Mouse (Mus musculus) spleen, adult 2 months (tissue): ENCODE results near the gene Col18a1. TPM values are rescaled to one million over a fixed set of nuclear protein-coding genes. Genes with fewer than 3 reads are reported as not detected.

Experiments used
- DNase-seq, 2 experiments: peaks; one replicate each; pipeline versions ENCODE4 v3.0.0 to v3.0.0-alpha.2; 2012 to 2021; ENCODE audit warnings: low spot score in 2 of 2, low read depth in 1 of 2
- H3K27ac ChIP-seq: fragments of 200-500 bp; 2 replicates; pipeline ENCODE4 v1.5.1; 2012; ENCODE audit warnings: low read length, inconsistent platforms; ENCODE audit not compliant: insufficient read depth
- H3K27me3 ChIP-seq: fragments of 200-500 bp; 2 replicates; pipeline ENCODE4 v1.6.1; 2012; ENCODE audit warnings: mild to moderate bottlenecking, moderate library complexity, low read length, inconsistent platforms; ENCODE audit not compliant: control insufficient read depth, insufficient read depth
- H3K36me3 ChIP-seq: fragments of 200-500 bp; 2 replicates; pipeline ENCODE4 v1.6.1; 2012; ENCODE audit warnings: mild to moderate bottlenecking, low read length, inconsistent platforms; ENCODE audit not compliant: control insufficient read depth, insufficient read depth
- H3K4me1 ChIP-seq: fragments of 200-500 bp; 2 replicates; pipeline ENCODE4 v1.6.1; 2011; ENCODE audit warnings: inconsistent platforms; ENCODE audit not compliant: control insufficient read depth, insufficient read depth, insufficient read length
- H3K4me3 ChIP-seq: fragments of 200-500 bp; 2 replicates; pipeline ENCODE4 v1.5.1; 2011; ENCODE audit warnings: mild to moderate bottlenecking, inconsistent platforms; ENCODE audit not compliant: insufficient read depth, insufficient read length; ENCODE audit errors: extremely low read depth
- CTCF ChIP-seq: fragments of 200-500 bp; IDR thresholded peaks from 2 replicates; pipeline ENCODE4 v1.5.1; 2011; ENCODE audit warnings: mild to moderate bottlenecking, inconsistent platforms; ENCODE audit not compliant: insufficient read depth, insufficient read length, insufficient replicate concordance; ENCODE audit errors: extremely low read depth
- POLR2A ChIP-seq: fragments of 200-500 bp; IDR thresholded peaks from 2 replicates; pipeline ENCODE4 v1.6.1; 2011; ENCODE audit warnings: low read depth, low read length, inconsistent platforms
- WGBS: fragments of 180-500 bp; shearing (Covaris S2); methylation state at CpG from one replicate; pipeline ENCODE4 v1.1.7; 2018; 5-methylcytosine and 5-hydroxymethylcytosine counted together
- polyA plus RNA-seq: library from polyadenylated mRNA; depleted of rRNA; stranded (reverse); fragments of >200 nt; gene quantifications from 2 replicates; pipeline ENCODE4 v1.2.3, GENCODE M21; 2012

Col18a1 gene
- polyA plus RNA-seq, 1 experiment, result 15.0 TPM

DNA sequence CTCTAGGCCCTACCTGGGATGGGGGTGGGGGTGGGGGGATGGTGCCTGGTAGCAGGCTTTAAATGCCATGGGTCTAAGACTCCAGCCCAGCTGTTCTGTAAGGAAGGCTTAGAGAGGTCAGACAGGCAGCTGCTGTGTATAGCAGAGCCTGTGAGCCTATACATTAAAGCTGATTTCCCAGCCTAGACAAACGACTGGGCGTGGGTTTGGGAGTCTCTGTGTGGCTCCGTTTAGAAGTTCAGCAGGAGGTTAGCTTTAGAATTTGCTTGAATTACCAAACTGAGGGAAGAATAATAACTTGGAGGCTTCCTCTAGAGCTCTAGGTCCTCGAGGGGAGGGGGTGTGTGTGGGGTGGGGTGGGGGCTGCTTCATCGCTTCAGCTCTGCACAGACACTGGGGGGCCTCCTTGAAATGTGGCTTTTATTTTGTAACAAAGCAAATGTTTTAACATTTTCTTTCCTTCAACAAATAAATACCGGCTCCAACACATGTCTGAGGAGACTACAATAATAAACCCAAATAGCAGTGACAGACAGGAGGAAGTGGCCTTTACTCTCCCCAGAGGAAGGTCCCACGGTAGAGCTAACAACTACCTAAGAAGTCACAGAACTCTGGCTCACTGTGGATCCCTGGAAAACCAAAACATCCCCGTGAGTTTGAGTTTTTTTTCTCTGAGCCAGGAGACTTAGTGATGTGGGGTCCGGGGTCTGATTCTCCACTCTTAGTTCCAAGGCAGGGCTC is 31.3 kb upstream of the Col18a1 start:
- Histone ChIP-seq H3K36me3 (no peaks in the 10 kb centered on the region), H3K4me1 (no peaks in the 10 kb centered on the region), H3K27ac (no peak overlapping the region), H3K4me3 (no peak overlapping the region), H3K27me3 (no peaks in the 10 kb centered on the region)
- TF ChIP-seq POLR2A, result no peak
- TF ChIP-seq CTCF, result no peak
- WGBS, result 42% methylated on average over 9 of the region's 9 CpGs
- no peak for DNase-seq

DNA sequence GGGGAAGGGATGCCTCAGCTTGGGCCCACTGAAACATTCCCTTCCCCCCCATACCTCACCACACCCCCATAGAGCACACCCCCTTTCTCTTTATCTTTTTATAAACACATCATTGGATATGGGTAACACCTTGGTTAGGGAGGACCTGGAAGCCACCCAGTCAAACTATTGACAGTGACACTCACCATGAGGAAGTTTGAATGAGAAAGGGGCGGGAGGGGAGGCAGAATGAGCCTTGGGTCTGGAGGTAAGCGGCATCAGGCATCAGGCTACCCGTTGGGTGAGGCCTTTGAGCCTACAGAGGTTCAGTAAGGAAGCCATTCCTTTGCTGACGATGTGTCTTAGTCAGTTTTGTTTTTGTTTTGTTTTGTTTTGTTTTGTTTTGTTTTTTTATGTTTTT is 30.3 kb upstream of the Col18a1 start:
- no peak for TF ChIP-seq CTCF
- TF ChIP-seq POLR2A, result no peak
- no peak overlapping the region for H3K4me3 ChIP-seq
- H3K27ac ChIP-seq, result no peak overlapping the region
- DNase-seq, result no peak
- no peaks in the 10 kb centered on the region for H3K4me1 ChIP-seq
- no peaks in the 10 kb centered on the region for H3K27me3 ChIP-seq
- WGBS, result 94% methylated on average over 4 of the region's 4 CpGs
- H3K36me3 ChIP-seq, result no peaks in the 10 kb centered on the region

DNA sequence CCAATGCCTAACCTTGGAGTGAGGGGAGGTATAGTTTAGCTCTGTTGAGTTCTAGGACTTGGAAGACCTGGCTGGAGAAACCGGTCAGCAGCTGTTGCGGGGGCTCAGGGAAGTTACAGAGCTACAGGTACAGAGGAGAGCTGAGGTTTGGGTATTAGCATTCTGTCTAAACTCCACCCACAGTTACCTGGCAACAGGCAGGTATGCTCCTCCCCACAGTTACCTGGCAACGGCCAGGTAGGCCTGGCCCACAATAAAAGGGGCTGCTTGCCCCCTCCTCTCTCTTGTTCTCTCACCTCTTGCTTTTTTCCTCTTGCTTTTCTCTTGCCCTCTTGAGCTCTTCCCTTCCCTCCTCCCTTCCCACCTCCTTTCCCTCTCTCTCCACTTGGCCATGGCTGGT is 29.8 kb upstream of the Col18a1 start:
- Histone ChIP-seq H3K27me3 (no peaks in the 10 kb centered on the region), H3K36me3 (no peaks in the 10 kb centered on the region), H3K27ac (no peak overlapping the region), H3K4me3 (no peak overlapping the region), H3K4me1 (no peaks in the 10 kb centered on the region)
- WGBS, result 91% methylated on average over 3 of the region's 3 CpGs
- no peak for TF ChIP-seq CTCF
- TF ChIP-seq POLR2A, result no peak
- DNase-seq, result no peak

DNA sequence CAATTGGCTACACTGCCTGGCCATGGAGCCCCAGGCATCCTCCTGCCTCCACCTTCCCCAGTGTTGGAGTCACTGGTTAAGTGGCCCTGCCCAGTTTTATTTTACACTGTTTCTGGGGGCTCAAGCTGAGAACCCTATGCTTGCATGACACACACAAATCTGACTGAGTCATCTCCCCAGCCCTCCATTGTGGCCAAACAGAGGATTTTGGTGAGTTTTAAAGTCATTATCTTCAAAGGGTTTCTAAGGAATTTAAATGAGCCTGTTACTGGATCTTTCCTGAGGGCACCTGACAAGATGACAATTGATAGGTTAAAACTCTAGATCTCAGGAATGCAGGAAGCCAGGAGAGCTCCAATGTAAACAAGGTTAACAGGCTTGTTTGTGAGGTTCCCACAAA is 27.1 kb upstream of the Col18a1 start:
- TF ChIP-seq CTCF (no peak), POLR2A (no peak)
- Histone ChIP-seq H3K36me3 (no peaks in the 10 kb centered on the region), H3K4me3 (no peak overlapping the region), H3K27ac (no peak overlapping the region), H3K4me1 (no peaks in the 10 kb centered on the region), H3K27me3 (no peaks in the 10 kb centered on the region)
- no peak for DNase-seq

DNA sequence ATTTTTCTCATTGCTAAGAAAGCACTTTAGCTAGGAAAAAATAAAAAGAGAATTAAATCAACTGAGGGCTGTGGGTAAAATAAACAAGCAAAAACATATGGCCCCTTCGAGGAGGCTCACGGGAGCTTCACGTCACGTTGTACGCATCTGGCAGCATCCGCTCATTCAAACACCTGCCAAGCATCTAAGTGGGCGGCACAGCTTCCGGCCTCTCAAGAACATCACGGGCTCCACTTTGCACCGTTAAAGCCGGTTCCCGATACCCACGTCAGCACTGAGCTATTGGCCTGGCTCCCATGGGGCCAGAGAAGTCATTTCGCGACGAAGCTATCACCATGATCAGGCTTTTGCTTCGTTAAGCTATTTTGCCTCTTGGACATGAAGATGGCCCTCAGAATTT is 26.4 kb upstream of the Col18a1 start:
- H3K27me3 ChIP-seq, result no peaks in the 10 kb centered on the region
- H3K36me3 ChIP-seq, result no peaks in the 10 kb centered on the region
- no peak for TF ChIP-seq POLR2A
- no peak for TF ChIP-seq CTCF
- no peak overlapping the region for H3K27ac ChIP-seq
- DNase-seq, result no peak
- H3K4me3 ChIP-seq, result no peak overlapping the region
- no peaks in the 10 kb centered on the region for H3K4me1 ChIP-seq
- 94% methylated on average over 17 of the region's 17 CpGs for WGBS

DNA sequence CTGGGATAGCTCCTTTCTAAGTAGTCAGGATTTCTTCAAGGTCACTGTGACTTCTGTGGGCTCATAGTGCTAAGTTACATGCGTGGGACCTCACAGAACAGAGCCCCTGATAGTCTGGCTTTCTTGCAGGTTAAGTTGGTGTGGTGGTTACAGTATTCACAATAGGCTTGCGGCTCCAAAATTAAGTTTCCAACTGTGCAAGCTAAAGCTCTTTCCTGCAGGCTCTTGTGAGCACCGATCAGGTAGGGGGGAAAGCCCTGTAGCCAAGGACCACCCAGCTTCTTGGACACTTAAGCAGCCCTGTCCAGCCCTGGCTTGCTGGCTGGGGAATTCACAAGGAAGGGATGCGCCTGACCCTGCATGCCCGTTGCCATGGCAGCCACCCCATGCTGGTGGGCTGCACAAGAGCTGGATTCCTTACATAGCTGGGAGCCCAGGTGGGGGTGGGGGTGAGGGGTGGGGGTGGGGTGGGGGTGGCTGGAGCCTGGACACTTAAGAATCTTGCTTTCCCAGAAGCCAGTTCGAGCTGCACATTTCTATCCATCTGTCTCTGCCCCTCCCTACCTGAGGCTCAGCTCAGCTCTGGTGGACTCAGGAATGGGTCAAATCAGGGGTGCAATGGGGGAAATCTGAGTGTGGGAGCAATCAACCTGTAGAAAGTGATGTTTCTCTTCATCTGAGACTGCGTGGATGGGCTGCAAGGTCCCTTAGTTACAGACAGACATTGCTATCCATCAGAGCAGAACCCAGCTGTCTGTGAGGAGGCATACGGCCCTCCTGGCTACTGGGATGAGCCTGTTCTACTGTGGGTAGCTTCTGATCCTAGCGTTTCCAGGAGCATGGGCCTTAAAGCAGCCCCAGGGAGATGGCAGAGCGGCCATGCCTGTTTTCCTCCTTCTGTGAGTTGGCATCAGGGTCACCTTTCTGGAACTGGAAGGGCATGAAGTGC is 24.9 kb upstream of the Col18a1 start:
- DNase-seq, result no peak
- Histone ChIP-seq H3K27me3 (no peaks in the 10 kb centered on the region), H3K4me1 (no peaks in the 10 kb centered on the region), H3K36me3 (no peaks in the 10 kb centered on the region), H3K4me3 (no peak overlapping the region), H3K27ac (no peak overlapping the region)
- TF ChIP-seq POLR2A (no peak), CTCF (no peak)
- WGBS, result 85% methylated on average over 10 of the region's 10 CpGs
